Mouse (Mus musculus): ENCODE data around the gene Ppp1r14c. TPM values are rescaled to one million over a fixed set of nuclear protein-coding genes. Genes with fewer than 3 reads are reported as not detected.

Ppp1r14c gene
- polyA plus RNA-seq, 1 experiment from 2014 or later = 1.4 TPM

DNA sequence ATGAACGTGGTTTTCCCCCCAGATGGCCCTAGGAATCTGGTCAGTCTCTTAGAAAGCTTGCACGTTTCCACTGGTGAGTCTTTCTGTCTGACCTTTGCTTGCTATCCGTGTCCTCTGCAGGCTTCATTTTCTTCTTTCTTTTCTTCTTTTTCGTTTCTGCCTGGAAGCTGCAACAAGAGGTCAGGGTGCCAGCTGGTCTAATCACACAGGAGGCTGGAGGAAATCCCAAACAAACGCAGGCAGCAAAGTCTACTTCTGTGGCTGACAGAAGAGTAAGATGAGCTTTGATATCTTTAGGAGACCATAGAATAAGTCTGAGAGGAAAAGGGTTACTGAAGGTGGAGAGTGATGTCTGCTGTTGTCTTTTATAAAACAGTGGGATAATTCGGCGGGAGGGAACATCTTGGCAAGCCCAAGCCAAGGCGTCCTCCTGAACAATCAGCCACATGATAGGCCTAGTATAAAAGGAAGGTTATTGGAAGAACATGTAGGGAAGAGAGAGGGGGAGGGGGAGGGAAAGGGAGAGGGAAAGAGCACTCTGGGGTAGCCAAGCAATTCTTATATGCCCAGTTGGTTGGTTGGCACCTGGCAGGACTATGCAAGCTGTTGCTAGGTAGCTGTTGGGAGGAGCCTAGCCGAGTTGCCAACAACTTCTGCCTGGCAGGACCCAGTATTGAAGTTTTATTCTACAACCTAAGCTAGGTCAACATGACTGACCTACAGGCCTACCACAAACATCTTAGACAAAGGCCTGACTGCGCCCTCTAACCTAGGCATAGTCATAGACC, 30.3 kb downstream of the Ppp1r14c start:
- WGBS = 75% methylated on average over 10 of the region's 10 CpGs
- H3K9ac ChIP-seq (ENCODE audit: low read depth, low read length) = no peak overlapping the region
- no peak overlapping the region for H3K4me3 ChIP-seq (ENCODE audit: low read depth, low read length)
- no peaks in the 10 kb centered on the region for H3K27me3 ChIP-seq (replicated peaks; ENCODE audit: control insufficient read depth, insufficient read depth, low read length)
- no peak overlapping the region for H3K4me2 ChIP-seq (replicated peaks; ENCODE audit: low read depth)
- no peak for TF ChIP-seq CTCF (IDR thresholded peaks at IDR 0.05; ENCODE audit: low read depth)
- no peak for ATAC-seq
- H3K27ac ChIP-seq (ENCODE audit: low read depth, low read length) = no peak overlapping the region
- no peaks in the 10 kb centered on the region for H3K9me3 ChIP-seq (ENCODE audit: control insufficient read depth)
- no peaks in the 10 kb centered on the region for H3K36me3 ChIP-seq (ENCODE audit: control insufficient read depth, insufficient read depth)
- no peaks in the 10 kb centered on the region for H3K4me1 ChIP-seq (replicated peaks; ENCODE audit: control insufficient read depth, insufficient read depth, low read length)

DNA sequence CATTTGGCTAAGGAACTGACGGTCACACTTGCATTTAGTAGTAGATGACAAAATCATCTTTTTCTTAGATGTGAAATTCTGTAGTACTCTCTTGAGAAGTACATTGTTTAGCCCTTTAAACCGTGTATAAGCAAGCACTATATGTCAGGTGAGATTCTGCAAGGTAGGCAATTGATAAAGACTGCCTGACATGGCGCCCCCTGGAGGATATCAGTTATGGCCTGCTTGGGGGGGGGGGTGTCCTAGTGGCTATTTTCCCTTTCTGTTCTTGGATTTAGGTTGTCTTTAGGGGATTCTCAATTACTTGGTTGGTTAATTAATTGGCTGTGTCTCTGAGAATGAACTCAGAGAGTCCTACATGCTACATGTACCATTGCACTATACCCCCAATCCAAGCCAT, 31.5 kb downstream of the Ppp1r14c start:
- TF ChIP-seq CTCF (IDR thresholded peaks at IDR 0.05; ENCODE audit: low read depth) = peak; percentile 30
- Histone ChIP-seq H3K4me3 (ENCODE audit: low read depth, low read length) (no peak overlapping the region), H3K4me1 (replicated peaks; ENCODE audit: control insufficient read depth, insufficient read depth, low read length) (no peaks in the 10 kb centered on the region), H3K27ac (ENCODE audit: low read depth, low read length) (no peak overlapping the region), H3K27me3 (replicated peaks; ENCODE audit: control insufficient read depth, insufficient read depth, low read length) (no peaks in the 10 kb centered on the region), H3K9me3 (ENCODE audit: control insufficient read depth) (no peaks in the 10 kb centered on the region), H3K9ac (ENCODE audit: low read depth, low read length) (no peak overlapping the region), H3K36me3 (ENCODE audit: control insufficient read depth, insufficient read depth) (no peaks in the 10 kb centered on the region), H3K4me2 (replicated peaks; ENCODE audit: low read depth) (no peak overlapping the region)
- WGBS = 83% methylated on average over 3 of the region's 3 CpGs
- no peak for ATAC-seq

DNA sequence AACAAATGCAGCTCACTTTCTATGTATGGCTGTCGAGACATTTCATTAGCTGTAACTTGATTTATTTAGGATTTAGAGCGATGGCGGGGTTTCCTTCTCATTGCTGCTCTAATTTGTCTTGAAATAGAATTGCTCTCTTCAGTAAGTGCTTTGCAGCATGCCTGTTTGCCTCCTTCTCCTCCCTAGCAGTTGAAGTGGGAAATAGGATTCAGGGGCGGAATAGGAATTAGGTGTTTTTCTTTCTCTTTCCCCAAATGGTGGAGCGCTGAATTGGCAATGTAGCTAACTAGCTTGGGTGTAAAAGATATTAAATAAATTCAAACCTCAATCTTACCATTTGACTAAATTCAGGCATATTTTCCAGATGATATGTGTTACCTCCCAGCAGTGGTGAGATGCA, 32.2 kb downstream of the Ppp1r14c start:
- H3K27ac ChIP-seq (ENCODE audit: low read depth, low read length) = no peak overlapping the region
- no peak overlapping the region for H3K4me3 ChIP-seq (ENCODE audit: low read depth, low read length)
- H3K9ac ChIP-seq (ENCODE audit: low read depth, low read length) = no peak overlapping the region
- no peak overlapping the region for H3K4me2 ChIP-seq (replicated peaks; ENCODE audit: low read depth)
- 81% methylated on average over 5 of the region's 5 CpGs for WGBS
- no peaks in the 10 kb centered on the region for H3K4me1 ChIP-seq (replicated peaks; ENCODE audit: control insufficient read depth, insufficient read depth, low read length)
- H3K27me3 ChIP-seq (replicated peaks; ENCODE audit: control insufficient read depth, insufficient read depth, low read length) = no peaks in the 10 kb centered on the region
- no peak for TF ChIP-seq CTCF (IDR thresholded peaks at IDR 0.05; ENCODE audit: low read depth)
- ATAC-seq = no peak
- H3K36me3 ChIP-seq (ENCODE audit: control insufficient read depth, insufficient read depth) = no peaks in the 10 kb centered on the region
- H3K9me3 ChIP-seq (ENCODE audit: control insufficient read depth) = no peaks in the 10 kb centered on the region

DNA sequence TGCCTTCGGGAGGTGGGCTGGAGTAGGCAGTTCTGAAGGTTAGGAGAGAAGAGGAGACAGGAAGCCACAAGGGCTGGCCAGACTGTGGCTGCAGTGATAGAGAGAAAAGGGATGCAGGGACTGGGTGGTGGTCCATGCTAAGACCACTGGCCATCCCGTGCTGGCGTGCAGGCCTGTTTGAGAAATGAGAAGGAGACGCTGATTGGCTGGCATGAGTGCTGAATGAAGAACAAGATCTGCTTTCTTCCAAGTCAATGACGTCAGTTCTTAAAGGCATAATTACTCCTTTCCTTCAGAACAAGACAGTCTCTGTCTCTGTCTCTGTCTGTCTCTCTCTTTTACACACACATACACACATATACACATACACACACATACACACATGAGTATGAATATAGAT, 36.4 kb downstream of the Ppp1r14c start:
- no peaks in the 10 kb centered on the region for H3K36me3 ChIP-seq (ENCODE audit: control insufficient read depth, insufficient read depth)
- no peak for TF ChIP-seq CTCF (IDR thresholded peaks at IDR 0.05; ENCODE audit: low read depth)
- no peak overlapping the region for H3K4me3 ChIP-seq (ENCODE audit: low read depth, low read length)
- 78% methylated on average over 5 of the region's 5 CpGs for WGBS
- H3K9ac ChIP-seq (ENCODE audit: low read depth, low read length) = no peak overlapping the region
- no peaks in the 10 kb centered on the region for H3K27me3 ChIP-seq (replicated peaks; ENCODE audit: control insufficient read depth, insufficient read depth, low read length)
- H3K27ac ChIP-seq (ENCODE audit: low read depth, low read length) = no peak overlapping the region
- no peak overlapping the region for H3K4me2 ChIP-seq (replicated peaks; ENCODE audit: low read depth)
- ATAC-seq = no peak
- H3K4me1 ChIP-seq (replicated peaks; ENCODE audit: control insufficient read depth, insufficient read depth, low read length) = no peaks in the 10 kb centered on the region
- no peaks in the 10 kb centered on the region for H3K9me3 ChIP-seq (ENCODE audit: control insufficient read depth)

DNA sequence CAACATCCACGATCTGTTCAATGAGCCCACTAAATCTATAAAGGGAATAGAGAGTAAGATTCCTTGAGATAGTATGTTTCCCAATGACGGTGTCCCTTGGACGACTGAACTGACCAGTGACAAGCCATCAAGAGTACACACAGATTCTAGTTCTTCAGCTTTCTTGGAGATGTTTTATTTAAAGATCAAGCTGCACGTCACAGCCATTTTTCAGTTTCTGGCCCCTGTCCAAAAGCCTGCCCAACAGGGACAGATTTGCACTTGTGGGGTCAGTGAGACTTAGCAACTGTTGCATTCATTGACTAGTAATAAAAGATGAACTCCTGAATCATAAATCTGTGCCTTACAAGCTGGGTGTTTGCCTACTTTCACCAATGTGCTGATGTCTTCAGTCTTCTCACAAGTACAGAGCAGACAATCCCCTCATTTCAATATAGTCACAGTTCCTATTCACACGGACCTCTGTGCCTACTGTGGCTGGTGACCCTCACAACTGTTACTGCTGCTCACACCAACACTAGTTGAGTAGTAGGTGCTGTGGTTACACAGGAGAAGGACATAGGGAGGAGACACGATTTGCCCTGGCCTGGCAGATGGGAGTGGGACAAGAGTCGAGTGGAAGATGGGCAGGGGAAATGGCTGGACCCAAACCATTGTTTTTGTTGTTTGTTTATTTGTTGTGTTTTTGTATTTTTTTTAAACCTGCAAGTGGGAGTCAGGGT, 37.7 kb downstream of the Ppp1r14c start:
- WGBS = 70% methylated on average over 7 of the region's 7 CpGs
- no peak for TF ChIP-seq CTCF (IDR thresholded peaks at IDR 0.05; ENCODE audit: low read depth)
- H3K4me2 ChIP-seq (replicated peaks; ENCODE audit: low read depth) = no peak overlapping the region
- no peaks in the 10 kb centered on the region for H3K4me1 ChIP-seq (replicated peaks; ENCODE audit: control insufficient read depth, insufficient read depth, low read length)
- no peak overlapping the region for H3K4me3 ChIP-seq (ENCODE audit: low read depth, low read length)
- H3K27ac ChIP-seq (ENCODE audit: low read depth, low read length) = no peak overlapping the region
- no peaks in the 10 kb centered on the region for H3K36me3 ChIP-seq (ENCODE audit: control insufficient read depth, insufficient read depth)
- H3K9me3 ChIP-seq (ENCODE audit: control insufficient read depth) = no peaks in the 10 kb centered on the region
- H3K27me3 ChIP-seq (replicated peaks; ENCODE audit: control insufficient read depth, insufficient read depth, low read length) = no peaks in the 10 kb centered on the region
- no peak for ATAC-seq
- no peak overlapping the region for H3K9ac ChIP-seq (ENCODE audit: low read depth, low read length)

DNA sequence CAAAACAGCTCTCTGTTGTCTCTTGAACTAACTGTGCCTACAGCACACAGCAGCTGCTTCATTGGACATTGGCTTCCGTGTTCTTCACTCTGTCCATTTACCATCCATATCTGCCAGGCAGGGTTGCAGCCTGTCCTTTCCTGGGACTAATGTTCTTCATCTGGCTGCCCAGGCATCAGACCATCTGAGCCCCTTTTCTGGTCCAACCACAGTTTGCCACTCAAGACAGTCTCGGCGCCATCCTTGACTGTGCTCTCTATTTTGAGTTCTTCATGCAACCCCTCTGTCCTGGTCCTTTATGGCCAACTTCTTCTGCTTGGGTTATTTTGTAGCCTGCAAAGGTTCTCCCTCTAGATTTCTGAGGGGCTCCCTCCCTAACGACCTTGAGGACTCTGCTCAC, 38.5 kb downstream of the Ppp1r14c start:
- no peaks in the 10 kb centered on the region for H3K4me1 ChIP-seq (replicated peaks; ENCODE audit: control insufficient read depth, insufficient read depth, low read length)
- no peak overlapping the region for H3K4me3 ChIP-seq (ENCODE audit: low read depth, low read length)
- no peak for ATAC-seq
- no peak overlapping the region for H3K9ac ChIP-seq (ENCODE audit: low read depth, low read length)
- WGBS = 87% methylated on average over 4 of the region's 4 CpGs
- no peaks in the 10 kb centered on the region for H3K36me3 ChIP-seq (ENCODE audit: control insufficient read depth, insufficient read depth)
- TF ChIP-seq CTCF (IDR thresholded peaks at IDR 0.05; ENCODE audit: low read depth) = no peak
- no peak overlapping the region for H3K4me2 ChIP-seq (replicated peaks; ENCODE audit: low read depth)
- H3K27ac ChIP-seq (ENCODE audit: low read depth, low read length) = no peak overlapping the region
- H3K9me3 ChIP-seq (ENCODE audit: control insufficient read depth) = no peaks in the 10 kb centered on the region
- no peaks in the 10 kb centered on the region for H3K27me3 ChIP-seq (replicated peaks; ENCODE audit: control insufficient read depth, insufficient read depth, low read length)

Measured in intestine, postnatal 0 days (tissue).